Mouse (Mus musculus): Measurements from ENCODE around the gene Stx18. TPM values are rescaled to one million over a fixed set of nuclear protein-coding genes. Genes with fewer than 3 reads are reported as not detected.
A peak's percentile ranks its signal among the peaks of the same experiment; 100 is the strongest.

Gene Stx18
- polyA plus RNA-seq, 1 experiment, result 2.3 TPM

GRCm38 (mm10) chr5:38027656-38028055, 10.9 kb upstream of the Stx18 start:
- Histone ChIP-seq H3K36me3 (ENCODE audit: control insufficient read depth) (no peaks in the 10 kb centered on the region), H3K4me1 (ENCODE audit: control insufficient read depth) (no peaks in the 10 kb centered on the region), H3K27me3 (ENCODE audit: control insufficient read depth) (no peaks in the 10 kb centered on the region; the same call in 1 of the 2 replicates), H3K9me3 (ENCODE audit: control insufficient read depth, low read length) (no peaks in the 10 kb centered on the region), H3K4me3 (replicated peaks) (no peak overlapping the region)
- TF ChIP-seq GATA1 (IDR thresholded peaks at IDR 0.05; ENCODE audit: low read length) (no peak), TAL1 (IDR thresholded peaks at IDR 0.05; ENCODE audit: low read length) (no peak)

- peaks cover 28% of the 10 kb centered on the region for H3K4me1 ChIP-seq (ENCODE audit: control insufficient read depth)
- TF ChIP-seq TAL1 (IDR thresholded peaks at IDR 0.05; ENCODE audit: low read length), result no peak
- no peak for TF ChIP-seq GATA1 (IDR thresholded peaks at IDR 0.05; ENCODE audit: low read length)
- H3K36me3 ChIP-seq (ENCODE audit: control insufficient read depth), result no peaks in the 10 kb centered on the region; the same call in 1 of the 2 replicates
- no peaks in the 10 kb centered on the region for H3K9me3 ChIP-seq (ENCODE audit: control insufficient read depth, low read length)
- peaks cover 38% of the 10 kb centered on the region for H3K27me3 ChIP-seq (ENCODE audit: control insufficient read depth)
- H3K4me3 ChIP-seq (replicated peaks), result peak overlapping the region; percentile 86
Measured at GRCm38 (mm10) chr5:38038274-38038673, 268 bp upstream of the Stx18 start.

GRCm38 (mm10) chr5:38039796-38040195, 1.3 kb downstream of the Stx18 start:
- H3K27me3 ChIP-seq (ENCODE audit: control insufficient read depth), result peaks cover 36% of the 10 kb centered on the region
- peaks cover 2% of the 10 kb centered on the region for H3K36me3 ChIP-seq (ENCODE audit: control insufficient read depth)
- H3K4me3 ChIP-seq (replicated peaks), result peak overlapping the region; percentile 86
- no peak for TF ChIP-seq GATA1 (IDR thresholded peaks at IDR 0.05; ENCODE audit: low read length)
- no peak for TF ChIP-seq TAL1 (IDR thresholded peaks at IDR 0.05; ENCODE audit: low read length)
- H3K9me3 ChIP-seq (ENCODE audit: control insufficient read depth, low read length), result no peaks in the 10 kb centered on the region
- H3K4me1 ChIP-seq (ENCODE audit: control insufficient read depth), result peaks cover 28% of the 10 kb centered on the region

- Histone ChIP-seq H3K27me3 (ENCODE audit: control insufficient read depth) (no peaks in the 10 kb centered on the region), H3K9me3 (ENCODE audit: control insufficient read depth, low read length) (no peaks in the 10 kb centered on the region), H3K36me3 (ENCODE audit: control insufficient read depth) (peaks cover 2% of the 10 kb centered on the region), H3K4me1 (ENCODE audit: control insufficient read depth) (peaks cover 8% of the 10 kb centered on the region), H3K4me3 (replicated peaks) (no peak overlapping the region)
- TF ChIP-seq TAL1 (IDR thresholded peaks at IDR 0.05; ENCODE audit: low read length), result no peak
- TF ChIP-seq GATA1 (IDR thresholded peaks at IDR 0.05; ENCODE audit: low read length), result no peak
Measured at GRCm38 (mm10) chr5:38044923-38045322, 6.4 kb downstream of the Stx18 start.

- Histone ChIP-seq H3K36me3 (ENCODE audit: control insufficient read depth) (peaks cover 2% of the 10 kb centered on the region; the same call in 1 of the 2 replicates), H3K27me3 (ENCODE audit: control insufficient read depth) (no peaks in the 10 kb centered on the region), H3K4me3 (replicated peaks) (no peak overlapping the region), H3K9me3 (ENCODE audit: control insufficient read depth, low read length) (no peaks in the 10 kb centered on the region), H3K4me1 (ENCODE audit: control insufficient read depth) (no peaks in the 10 kb centered on the region)
- no peak for TF ChIP-seq TAL1 (IDR thresholded peaks at IDR 0.05; ENCODE audit: low read length)
Measured at GRCm38 (mm10) chr5:38048177-38048576, 9.6 kb downstream of the Stx18 start.

GRCm38 (mm10) chr5:38061051-38061450, 22.5 kb downstream of the Stx18 start:
- TF ChIP-seq TAL1 (IDR thresholded peaks at IDR 0.05; ENCODE audit: low read length), result no peak
- TF ChIP-seq GATA1 (IDR thresholded peaks at IDR 0.05; ENCODE audit: low read length), result no peak
- H3K9me3 ChIP-seq (ENCODE audit: control insufficient read depth, low read length), result no peaks in the 10 kb centered on the region
- H3K4me3 ChIP-seq (replicated peaks), result no peak overlapping the region

GRCm38 (mm10) chr5:38062709-38063108, 24.2 kb downstream of the Stx18 start:
- no peaks in the 10 kb centered on the region for H3K36me3 ChIP-seq (ENCODE audit: control insufficient read depth)
- TF ChIP-seq GATA1 (IDR thresholded peaks at IDR 0.05; ENCODE audit: low read length) (no peak), TAL1 (IDR thresholded peaks at IDR 0.05; ENCODE audit: low read length) (no peak)
- no peaks in the 10 kb centered on the region for H3K9me3 ChIP-seq (ENCODE audit: control insufficient read depth, low read length)
- H3K4me3 ChIP-seq (replicated peaks), result no peak overlapping the region
- no peaks in the 10 kb centered on the region for H3K4me1 ChIP-seq (ENCODE audit: control insufficient read depth)
- H3K27me3 ChIP-seq (ENCODE audit: control insufficient read depth), result no peaks in the 10 kb centered on the region

More at GRCm38 (mm10) chr5:38061051-38061450, 22.5 kb downstream of the Stx18 start:
- Histone ChIP-seq H3K4me1 (ENCODE audit: control insufficient read depth) (no peaks in the 10 kb centered on the region), H3K36me3 (ENCODE audit: control insufficient read depth) (no peaks in the 10 kb centered on the region), H3K27me3 (ENCODE audit: control insufficient read depth) (no peaks in the 10 kb centered on the region)

GRCm38 (mm10) chr5:38063339-38063738, 24.8 kb downstream of the Stx18 start:
- Histone ChIP-seq H3K27me3 (ENCODE audit: control insufficient read depth) (no peaks in the 10 kb centered on the region), H3K9me3 (ENCODE audit: control insufficient read depth, low read length) (no peaks in the 10 kb centered on the region), H3K4me1 (ENCODE audit: control insufficient read depth) (no peaks in the 10 kb centered on the region), H3K4me3 (replicated peaks) (no peak overlapping the region), H3K36me3 (ENCODE audit: control insufficient read depth) (no peaks in the 10 kb centered on the region)
- TF ChIP-seq TAL1 (IDR thresholded peaks at IDR 0.05; ENCODE audit: low read length) (no peak), GATA1 (IDR thresholded peaks at IDR 0.05; ENCODE audit: low read length) (no peak)

GRCm38 (mm10) chr5:38064043-38064575, 25.6 kb downstream of the Stx18 start:
- Histone ChIP-seq H3K4me1 (ENCODE audit: control insufficient read depth) (no peaks in the 10 kb centered on the region), H3K36me3 (ENCODE audit: control insufficient read depth) (no peaks in the 10 kb centered on the region), H3K9me3 (ENCODE audit: control insufficient read depth, low read length) (no peaks in the 10 kb centered on the region), H3K27me3 (ENCODE audit: control insufficient read depth) (no peaks in the 10 kb centered on the region), H3K4me3 (replicated peaks) (no peak overlapping the region)
- TF ChIP-seq TAL1 (IDR thresholded peaks at IDR 0.05; ENCODE audit: low read length) (no peak), GATA1 (IDR thresholded peaks at IDR 0.05; ENCODE audit: low read length) (no peak)

- Histone ChIP-seq H3K4me3 (replicated peaks) (no peak overlapping the region), H3K9me3 (ENCODE audit: control insufficient read depth, low read length) (no peaks in the 10 kb centered on the region), H3K4me1 (ENCODE audit: control insufficient read depth) (no peaks in the 10 kb centered on the region), H3K36me3 (ENCODE audit: control insufficient read depth) (no peaks in the 10 kb centered on the region), H3K27me3 (ENCODE audit: control insufficient read depth) (no peaks in the 10 kb centered on the region)
- no peak for TF ChIP-seq TAL1 (IDR thresholded peaks at IDR 0.05; ENCODE audit: low read length)
Measured at GRCm38 (mm10) chr5:38064701-38065100, 26.2 kb downstream of the Stx18 start.
